ENCODE assay signal across 11 mouse cellular contexts in the genomic region with DNA sequence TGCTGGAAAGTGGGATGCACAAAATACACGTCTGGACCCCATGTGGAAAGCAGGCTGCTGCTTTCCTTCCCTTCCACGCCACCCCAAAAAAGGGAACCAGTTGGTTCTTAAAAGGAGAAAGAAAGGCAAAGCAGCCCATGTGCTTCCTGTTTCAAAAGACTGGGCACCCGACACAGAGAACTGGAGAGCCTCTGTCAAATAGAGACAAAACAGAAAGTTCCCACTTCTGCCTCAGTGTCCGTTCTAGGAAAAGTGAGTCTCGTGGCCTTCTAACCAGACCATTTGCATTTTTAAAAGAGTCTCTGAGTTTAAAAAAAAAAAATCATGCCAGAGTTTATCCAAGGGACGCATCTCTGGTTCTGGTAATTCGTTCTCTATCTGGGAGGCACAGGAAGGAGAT. TPM values are rescaled to one million over a fixed set of nuclear protein-coding genes. Genes with fewer than 3 reads are reported as not detected.
A peak's percentile ranks its signal among the peaks of the same experiment; 100 is the strongest.
DNase-seq lines count a peak whose midpoint lies in the region; ATAC-seq and TF ChIP-seq lines count a peak whose summit lies in the region.
"Had no signal": no experiment of that assay in that cellular context is flagged by ENCODE, and none has a peak within 500 bp of the region (broad histone marks: within the 10 kb centered on the region; RNA-seq: fewer than 3 reads in every experiment).

No protein-coding gene starts in this region.

- H3K27ac ChIP-seq in heart, embryonic 11.5 days (ENCODE audit: low read depth, low read length), result no peak overlapping the region
- H3K27ac ChIP-seq in midbrain, postnatal 0 days (ENCODE audit: low read depth, low read length), result no peak overlapping the region
- H3K27ac ChIP-seq: heart, embryonic 15.5 days; kidney, postnatal 0 days; midbrain, embryonic 13.5 days had no signal

- WGBS in heart, embryonic 11.5 days (ENCODE audit: insufficient replicate concordance), result 57% methylated on average over 7 of the region's 7 CpGs
- 74% methylated on average over 7 of the region's 7 CpGs for WGBS in midbrain, postnatal 0 days

- no peaks in the 10 kb centered on the region for H3K9me3 ChIP-seq in heart, embryonic 11.5 days (replicated peaks; ENCODE audit: control insufficient read depth, low read length)
- no peaks in the 10 kb centered on the region for H3K9me3 ChIP-seq in midbrain, postnatal 0 days (ENCODE audit: low read length)
- H3K9me3 ChIP-seq: heart, embryonic 15.5 days; midbrain, embryonic 13.5 days had no signal

- H3K4me3 ChIP-seq in heart, embryonic 11.5 days (ENCODE audit: low read depth, low read length), result no peak overlapping the region
- no peak overlapping the region for H3K4me3 ChIP-seq in midbrain, postnatal 0 days (ENCODE audit: low read depth, low read length)
- H3K4me3 ChIP-seq: heart, embryonic 15.5 days; midbrain, embryonic 13.5 days had no signal

- DNase-seq in heart, adult 11 months, result peak; percentile 96
- DNase-seq in spleen, adult 12 weeks (ENCODE audit: low spot score), result peak; percentile 11
- DNase-seq in spleen, adult 18-20 months, result no peak
- DNase-seq in lung, postnatal 25 days (ENCODE audit: low spot score), result peak; percentile 39
- DNase-seq in splenic B cell, adult 2 months (ENCODE audit: low read depth, low spot score), result peak; percentile 71
- DNase-seq in midbrain, postnatal 0 days (ENCODE audit: low spot score), result no peak
- DNase-seq in urinary bladder, postnatal 36 days (ENCODE audit: low spot score in 2 of 2), result no peak

- H3K9ac ChIP-seq in heart, embryonic 11.5 days (ENCODE audit: low read depth, low read length), result no peak overlapping the region
- H3K9ac ChIP-seq in midbrain, postnatal 0 days (replicated peaks; ENCODE audit: low read length, poor library complexity, severe bottlenecking), result no peak overlapping the region
- H3K9ac ChIP-seq: heart, embryonic 15.5 days; midbrain, embryonic 13.5 days had no signal

- H3K36me3 ChIP-seq in heart, embryonic 11.5 days (ENCODE audit: control insufficient read depth, insufficient read depth, low read length), result no peaks in the 10 kb centered on the region
- no peaks in the 10 kb centered on the region for H3K36me3 ChIP-seq in splenic B cell, adult 2 months (ENCODE audit: control insufficient read depth, insufficient read depth, low read length, poor library complexity, severe bottlenecking)
- no peaks in the 10 kb centered on the region for H3K36me3 ChIP-seq in midbrain, postnatal 0 days (ENCODE audit: insufficient read depth, low read length)
- H3K36me3 ChIP-seq: heart, embryonic 15.5 days; midbrain, embryonic 13.5 days had no signal

- no peak overlapping the region for H3K4me2 ChIP-seq in heart, embryonic 11.5 days
- H3K4me2 ChIP-seq in midbrain, postnatal 0 days (ENCODE audit: low read depth, low read length, poor library complexity, severe bottlenecking), result no peak overlapping the region
- H3K4me2 ChIP-seq: heart, embryonic 15.5 days; midbrain, embryonic 13.5 days had no signal

- TF ChIP-seq CTCF in midbrain, postnatal 0 days (IDR thresholded peaks at IDR 0.05), result no peak

- H3K4me1 ChIP-seq in heart, embryonic 11.5 days (ENCODE audit: control insufficient read depth, insufficient read depth, low read length), result no peaks in the 10 kb centered on the region
- no peaks in the 10 kb centered on the region for H3K4me1 ChIP-seq in midbrain, postnatal 0 days (ENCODE audit: insufficient read depth, low read length)
- H3K4me1 ChIP-seq: heart, embryonic 15.5 days had no signal

- ATAC-seq in heart, embryonic 11.5 days (replicated peaks; ENCODE audit: insufficient number of reproducible peaks, low FRiP score, low TSS enrichment), result no peak
- ATAC-seq in midbrain, postnatal 0 days (ENCODE audit: low FRiP score), result no peak
- ATAC-seq: midbrain, embryonic 13.5 days had no signal

- H3K27me3 ChIP-seq in heart, embryonic 11.5 days (ENCODE audit: control insufficient read depth, insufficient read depth, low read length), result no peaks in the 10 kb centered on the region
- no peaks in the 10 kb centered on the region for H3K27me3 ChIP-seq in splenic B cell, adult 2 months (ENCODE audit: control insufficient read depth, insufficient read depth, low read length, poor library complexity, severe bottlenecking)
- H3K27me3 ChIP-seq in midbrain, postnatal 0 days (ENCODE audit: insufficient read depth, low read length), result no peaks in the 10 kb centered on the region
- H3K27me3 ChIP-seq: heart, embryonic 15.5 days; midbrain, embryonic 13.5 days had no signal

RNA-seq across cellular contexts. Expression of gene Zbtb18, which starts 47.7 kb away (rescaled TPM):
- 3.0 and 3.2 TPM in 2 replicates for polyA plus RNA-seq in heart, embryonic 11.5 days (2014; fragmentation: Nextera tagmentation; extraction: Ambion mirVana)
- total RNA-seq in midbrain, postnatal 0 days (2014; rRNA removed), result 24.7 and 56.7 TPM in 2 replicates
- polyA plus RNA-seq in midbrain, postnatal 0 days (2015; fragmentation: Nextera tagmentation; extraction: Ambion mirVana), result 3.5 and 3.6 TPM in 2 replicates

Comparison
In these comparisons a context has a peak if more than half of its experiments do, and no peak if none do; other contexts are left out.
1. DNase-seq: peak in heart, adult 11 months (single experiment), spleen, adult 12 weeks (single experiment), lung, postnatal 25 days (single experiment) and splenic B cell, adult 2 months (single experiment); none in spleen, adult 18-20 months (0 of 2), midbrain, postnatal 0 days (single experiment) and urinary bladder, postnatal 36 days (0 of 2).